Mouse (Mus musculus): ENCODE measurements at regions not wholly inside any gene's neighbourhood (a gene's known extent, or its start where the extent isn't known, plus 50 kb on each side); places are given as distances from the start of the nearest gene placed in this dataset.

DNA sequence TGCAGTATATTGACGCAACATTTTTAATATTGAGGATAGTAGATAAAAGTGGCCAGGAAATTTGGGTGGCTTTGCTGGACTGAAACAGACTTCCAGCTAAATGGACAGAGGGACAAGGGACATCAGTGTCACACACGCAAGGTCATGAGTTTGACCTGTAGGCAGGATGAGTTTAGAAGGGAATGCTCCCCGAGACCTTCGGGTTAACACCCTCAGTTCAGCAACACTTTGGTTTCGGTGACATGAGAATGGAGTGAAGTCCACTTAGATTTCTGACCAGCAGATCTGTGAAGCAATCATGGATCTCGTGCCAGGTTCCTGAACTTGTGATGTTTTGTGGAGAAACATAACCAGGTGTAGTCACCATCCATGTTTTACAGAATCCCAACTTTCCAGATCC, 196.3 kb downstream of the Phlda1 start:
- Histone ChIP-seq H3K4me3 (ENCODE audit: control insufficient read depth in 1 of 2, insufficient read depth in 1 of 2, low read depth in 2 of 2, low read length in 2 of 2) (no peak overlapping the region), H3K9ac (ENCODE audit: control insufficient read depth, low read depth, low read length, poor library complexity, severe bottlenecking) (no peak overlapping the region), H3K36me3 (ENCODE audit: control insufficient read depth in 1 of 2, insufficient read depth in 2 of 2, low read length in 2 of 2) (no peaks in the 10 kb centered on the region), H3K4me1 (ENCODE audit: control insufficient read depth in 1 of 2, insufficient read depth in 2 of 2, low read length in 2 of 2) (no peaks in the 10 kb centered on the region), H3K27me3 (ENCODE audit: control insufficient read depth in 1 of 2, insufficient read depth in 2 of 2, low read length in 2 of 2) (peaks cover 0 to 3% of the 10 kb centered on the region in 2 experiments; a peak in 3 of 4 replicates), H3K9me3 (replicated peaks; ENCODE audit: insufficient read depth, low read length) (no peaks in the 10 kb centered on the region), H3K79me2 (ENCODE audit: control insufficient read depth, insufficient read depth, low read length, poor library complexity) (no peaks in the 10 kb centered on the region), H3K27ac (ENCODE audit: control insufficient read depth, low read depth, low read length) (no peak overlapping the region)
- no peak for DNase-seq (ENCODE audit: low read depth, low spot score)
- TF ChIP-seq USF2 (IDR thresholded peaks at IDR 0.05; ENCODE audit: borderline replicate concordance in 1 of 2, insufficient read depth in 1 of 2, low read depth in 1 of 2, low read length in 2 of 2) (no peak), EP300 (IDR thresholded peaks at IDR 0.05; ENCODE audit: low read depth in 1 of 2, low read length in 2 of 2) (no peak), CHD2 (IDR thresholded peaks at IDR 0.05; ENCODE audit: low read length) (no peak), MAX (IDR thresholded peaks at IDR 0.05; ENCODE audit: low read length) (no peak), USF1 (IDR thresholded peaks at IDR 0.05; ENCODE audit: low read depth, low read length) (no peak), POLR2A (IDR thresholded peaks at IDR 0.05; ENCODE audit: control insufficient read depth in 1 of 2, insufficient read depth in 1 of 2, low read depth in 1 of 2, low read length in 2 of 2, poor library complexity in 1 of 2) (no peak), MAFK (IDR thresholded peaks at IDR 0.05; ENCODE audit: borderline replicate concordance, low read depth, low read length) (no peak), ZNF384 (IDR thresholded peaks at IDR 0.05; ENCODE audit: low read depth, low read length) (no peak), CTCF (IDR thresholded peaks at IDR 0.05 in 2 of 3, conservative IDR thresholded peaks at IDR 0.05 in 1 of 3; ENCODE audit: control insufficient read depth in 1 of 3, insufficient read depth in 1 of 3, low read depth in 2 of 3, low read length in 3 of 3, poor library complexity in 1 of 3, severe bottlenecking in 1 of 3) (no peak), GATA1 (IDR thresholded peaks at IDR 0.05; ENCODE audit: low read depth, low read length) (no peak), KAT2A (conservative IDR thresholded peaks at IDR 0.05; ENCODE audit: low read depth, low read length) (no peak), NRF1 (IDR thresholded peaks at IDR 0.05; ENCODE audit: insufficient read depth, low read depth, low read length, poor library complexity, severe bottlenecking) (no peak), MAZ (IDR thresholded peaks at IDR 0.05; ENCODE audit: low read depth, low read length) (no peak)

DNA sequence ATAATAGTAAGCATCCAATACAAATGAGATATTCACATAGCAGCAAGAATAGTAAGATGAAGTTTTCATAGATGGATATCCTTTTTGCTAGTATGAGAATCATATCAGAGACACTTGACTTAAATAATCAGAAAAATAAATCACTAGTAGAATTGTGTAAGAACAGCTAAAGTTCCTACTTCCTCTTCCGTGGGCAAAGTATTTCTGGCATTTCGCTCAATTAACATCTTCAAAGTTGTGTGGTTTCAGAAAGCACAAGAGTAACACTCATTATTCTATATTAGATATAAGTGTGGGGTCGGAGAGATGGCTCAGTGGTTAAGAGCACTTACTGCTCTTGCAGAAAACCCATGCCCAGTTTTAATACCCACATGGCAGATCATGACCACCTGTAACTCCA, 197.4 kb downstream of the Phlda1 start:
- no peaks in the 10 kb centered on the region for H3K36me3 ChIP-seq (ENCODE audit: control insufficient read depth in 1 of 2, insufficient read depth in 2 of 2, low read length in 2 of 2)
- TF ChIP-seq BHLHE40 (IDR thresholded peaks at IDR 0.05; ENCODE audit: borderline replicate concordance, low read depth, low read length) (no peak), GATA1 (IDR thresholded peaks at IDR 0.05; ENCODE audit: low read depth, low read length) (no peak), HCFC1 (IDR thresholded peaks at IDR 0.05; ENCODE audit: low read depth, low read length) (no peak), NELFE (IDR thresholded peaks at IDR 0.05; ENCODE audit: low read depth, low read length) (no peak), ZMIZ1 (IDR thresholded peaks at IDR 0.05; ENCODE audit: low read depth, low read length) (no peak), POLR2AphosphoS2 (IDR thresholded peaks at IDR 0.05; ENCODE audit: low read length) (no peak), GABPA (IDR thresholded peaks at IDR 0.05; ENCODE audit: low read depth, low read length) (no peak), SMC3 (IDR thresholded peaks at IDR 0.05; ENCODE audit: low read depth, low read length) (no peak)
- H3K79me2 ChIP-seq (ENCODE audit: control insufficient read depth, insufficient read depth, low read length, poor library complexity): no peaks in the 10 kb centered on the region
- H3K9me3 ChIP-seq (replicated peaks; ENCODE audit: insufficient read depth, low read length): no peaks in the 10 kb centered on the region
- DNase-seq (ENCODE audit: low read depth, low spot score): no peak
- H3K27me3 ChIP-seq (ENCODE audit: control insufficient read depth in 1 of 2, insufficient read depth in 2 of 2, low read length in 2 of 2): peaks cover 0 to 5% of the 10 kb centered on the region in 2 experiments; a peak in 3 of 4 replicates
- H3K4me1 ChIP-seq (ENCODE audit: control insufficient read depth in 1 of 2, insufficient read depth in 2 of 2, low read length in 2 of 2): no peaks in the 10 kb centered on the region
- no peak overlapping the region for H3K9ac ChIP-seq (ENCODE audit: control insufficient read depth, low read depth, low read length, poor library complexity, severe bottlenecking)
- no peak overlapping the region for H3K4me3 ChIP-seq (ENCODE audit: control insufficient read depth in 1 of 2, insufficient read depth in 1 of 2, low read depth in 2 of 2, low read length in 2 of 2)
- H3K27ac ChIP-seq (ENCODE audit: control insufficient read depth, low read depth, low read length): no peak overlapping the region

All from MEL (cell line).